Comparison of ENCODE assay signal across 19 mouse cellular contexts in the genomic region with DNA sequence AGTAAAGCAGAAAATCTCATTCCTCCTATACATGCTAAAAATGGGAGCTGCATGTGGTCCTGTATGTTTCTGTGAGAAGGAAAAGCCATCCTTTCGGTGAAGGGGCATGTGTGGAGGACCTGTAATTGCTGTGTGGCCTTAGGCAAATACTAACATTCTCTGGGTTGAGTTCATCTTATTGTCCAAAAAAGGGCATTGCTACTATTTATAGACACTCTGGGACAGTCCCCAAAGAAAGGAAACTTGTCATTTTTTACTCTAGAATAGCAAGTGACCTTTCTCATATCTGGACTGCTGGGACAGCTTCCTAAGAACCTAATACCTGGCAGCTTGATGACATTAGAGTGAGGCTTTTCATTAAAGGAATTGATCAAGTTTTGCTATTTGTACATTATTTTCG.
"Had no signal": no experiment of that assay in that cellular context is flagged by ENCODE, and none has a peak within 500 bp of the region (broad histone marks: within the 10 kb centered on the region; RNA-seq: fewer than 3 reads in every experiment).

No protein-coding gene starts in this region.

- H3K9me3 ChIP-seq: limb, embryonic 15.5 days; megakaryocyte, embryonic 14.5 days; midbrain, embryonic 13.5 days; neural tube, embryonic 12.5 days; neural tube, embryonic 15.5 days had no signal

- H3K4me2 ChIP-seq: limb, embryonic 15.5 days; lung, embryonic 14.5 days; midbrain, embryonic 13.5 days; neural tube, embryonic 12.5 days; neural tube, embryonic 15.5 days had no signal

- ATAC-seq: intestine, postnatal 0 days; lung, postnatal 0 days; midbrain, embryonic 13.5 days had no signal

- H3K4me3 ChIP-seq: limb, embryonic 15.5 days; midbrain, embryonic 10.5 days; midbrain, embryonic 13.5 days; neural tube, embryonic 12.5 days; neural tube, embryonic 15.5 days had no signal

- H3K9ac ChIP-seq: limb, embryonic 15.5 days; lung, embryonic 14.5 days; midbrain, embryonic 13.5 days; neural tube, embryonic 12.5 days; neural tube, embryonic 15.5 days had no signal

- H3K36me3 ChIP-seq: neural tube, embryonic 15.5 days had no signal

- DNase-seq: kidney, adult 8-10 months; kidney, postnatal 14 days; kidney, postnatal 4 days; layer of hippocampus, adult 9-11 months; layer of hippocampus, postnatal 36 days; lung, embryonic 14.5 days; right cerebral cortex, postnatal 14 days; right cerebral cortex, postnatal 4 days; thymus, adult 2 months; thymus, postnatal 14 days; thymus, postnatal 4 days had no signal

- H3K27me3 ChIP-seq: limb, embryonic 15.5 days; megakaryocyte, embryonic 14.5 days; midbrain, embryonic 13.5 days; neural tube, embryonic 12.5 days; neural tube, embryonic 15.5 days had no signal

- H3K27ac ChIP-seq: limb, embryonic 15.5 days; midbrain, embryonic 10.5 days; neural tube, embryonic 12.5 days; neural tube, embryonic 15.5 days had no signal
